Mouse (Mus musculus) activated CD4-positive, CD25-positive, alpha-beta regulatory T cell (primary cell): ENCODE data around the gene Gm9602. TPM values are rescaled to one million over a fixed set of nuclear protein-coding genes. Genes with fewer than 3 reads are reported as not detected.

Experiments
- polyA plus RNA-seq, 2 experiments: library from polyadenylated mRNA; unstranded; fragments of 100-300 nt; shearing (Covaris generic); gene quantifications; one replicate each; pipeline ENCODE4 v1.2.1; 2017

Gm9602 gene
- not detected for polyA plus RNA-seq

DNA sequence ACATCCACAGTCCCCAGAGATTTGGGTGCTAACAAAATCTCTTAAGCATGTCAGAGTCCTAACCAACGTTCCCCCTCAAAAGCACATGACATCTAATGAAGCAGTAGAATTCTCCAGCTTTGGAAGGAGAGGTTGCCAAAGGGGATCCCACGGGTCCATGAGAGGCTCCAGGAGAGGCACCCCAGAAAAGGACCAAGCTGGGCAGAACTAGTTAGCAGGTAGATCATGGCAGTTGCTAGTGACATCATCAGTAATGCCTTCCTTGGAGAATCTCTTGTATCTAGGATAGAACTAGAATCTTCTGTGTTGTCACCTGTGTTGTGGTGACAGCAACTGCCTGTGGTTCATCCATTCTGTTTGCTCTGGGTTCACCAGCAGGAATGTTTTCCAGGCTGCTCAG, at the start of gene Gm9602:
Gene Gm9602, plus strand, starts transcription at position 301 of the 400 bp plus-strand sequence.

Other genes starting within 250 kb of the Gm9602 start
- under 1 TPM in 1 of 2 experiments, not detected in 1; 0.36 TPM for gene Gm3047, start 220.9 kb upstream of the Gm9602 start, polyA plus RNA-seq
- gene Gm8159, start 144.0 kb upstream of the Gm9602 start, polyA plus RNA-seq = not detected
- gene Gm3239, start 112.1 kb upstream of the Gm9602 start, polyA plus RNA-seq = not detected
- gene Gm7876, start 67.1 kb upstream of the Gm9602 start, polyA plus RNA-seq = not detected
- 1 to 10 TPM in 1 of 2 experiments, under 1 TPM in 1; 0.58 to 2.4 TPM for gene Gm3252, start 49.6 kb upstream of the Gm9602 start, polyA plus RNA-seq
- gene Gm3269, start 61.8 kb downstream of the Gm9602 start, polyA plus RNA-seq = not detected
- gene Gm3264, start 79.2 kb downstream of the Gm9602 start, polyA plus RNA-seq = under 1 TPM in 1 of 2 experiments, not detected in 1; 0.24 TPM
- gene Gm3278, start 116.1 kb downstream of the Gm9602 start, polyA plus RNA-seq = not detected
- gene Gm8297, start 207.6 kb downstream of the Gm9602 start, polyA plus RNA-seq = under 1 TPM in 1 of 2 experiments, not detected in 1; 0.44 TPM
- gene Gm3298, start 239.6 kb downstream of the Gm9602 start, polyA plus RNA-seq = not detected